Mouse (Mus musculus) hindbrain, postnatal 0 days (tissue): ENCODE measurements at regions not wholly inside any gene's neighbourhood (a gene's known extent, or its start where the extent isn't known, plus 50 kb on each side); places are given as distances from the start of the nearest gene placed in this dataset.
A peak's percentile ranks its signal among the peaks of the same experiment; 100 is the strongest.
"Not testable (repeated sequence)": the region's sequence is repeated elsewhere in the genome, so short reads cannot be mapped to it uniquely, and the experiment has no call there.

ENCODE experiments used
- ATAC-seq: fragments of 200-750 bp; cut with Nextera tagmentation; 2 replicates; pipeline ENCODE4 v1.8.0; 2017; ENCODE audit warnings: mild to moderate bottlenecking, moderate TSS enrichment, moderate library complexity
- DNase-seq: peaks from one replicate; pipeline ENCODE4 v3.0.0-alpha.2; 2015; ENCODE audit warnings: low spot score
- H3K27ac ChIP-seq: fragments of 300-500 bp; sonication (generic); 2 replicates; pipeline ENCODE4 v1.5.1; 2014; ENCODE audit warnings: mild to moderate bottlenecking
- H3K27me3 ChIP-seq: fragments of 300-500 bp; sonication (generic); 2 replicates; pipeline ENCODE4 v1.6.1; 2014; ENCODE audit warnings: low read length, mixed read lengths; ENCODE audit not compliant: insufficient read depth
- H3K36me3 ChIP-seq: fragments of 300-500 bp; sonication (generic); 2 replicates; pipeline ENCODE4 v1.6.1; 2014; ENCODE audit warnings: low read length, mixed read lengths; ENCODE audit not compliant: insufficient read depth
- H3K4me1 ChIP-seq: fragments of 300-500 bp; sonication (generic); 2 replicates; pipeline ENCODE4 v1.6.1; 2014; ENCODE audit warnings: antibody characterized with exemption, low read length, mixed read lengths; ENCODE audit not compliant: insufficient read depth
- H3K4me2 ChIP-seq: fragments of 300-500 bp; sonication (generic); 2 replicates; pipeline ENCODE4 v1.6.1; 2014; ENCODE audit warnings: low read depth, mild to moderate bottlenecking, low read length, moderate library complexity, mixed read lengths
- H3K4me3 ChIP-seq: fragments of 300-500 bp; sonication (generic); 2 replicates; pipeline ENCODE4 v1.5.1; 2014; ENCODE audit warnings: low read length
- H3K9ac ChIP-seq: fragments of 300-500 bp; sonication (generic); replicated peaks from 2 replicates; pipeline ENCODE4 v1.6.1; 2014; ENCODE audit warnings: mild to moderate bottlenecking, low read length, moderate library complexity, mixed read lengths
- H3K9me3 ChIP-seq: fragments of 300-500 bp; sonication (generic); 2 replicates; pipeline ENCODE4 v1.6.1; 2016; ENCODE audit warnings: low read length, mixed read lengths
- CTCF ChIP-seq: IDR thresholded peaks from 2 replicates; pipeline ENCODE4 v1.5.1; 2016; ENCODE audit warnings: antibody characterized with exemption, control low read depth, low read depth
- WGBS: fragments of 180-500 bp; shearing (Covaris S2); extraction: QIAGEN DNeasy Blood & Tissue Kit; methylation state at CpG from one replicate; pipeline ENCODE4 v1.1.7; 2014; 5-methylcytosine and 5-hydroxymethylcytosine counted together

GRCm38 (mm10) chrX:135112109-135112508 is 65.3 kb downstream of the Gm15023 start:
- ATAC-seq, H3K36me3 ChIP-seq, H3K4me3 ChIP-seq, H3K27me3 ChIP-seq, H3K27ac ChIP-seq, H3K4me2 ChIP-seq, H3K4me1 ChIP-seq, H3K9me3 ChIP-seq, H3K9ac ChIP-seq, DNase-seq: not testable (repeated sequence)
- TF ChIP-seq CTCF, result peak; percentile 33
- 21% methylated on average over 6 of the region's 7 CpGs for WGBS

GRCm38 (mm10) chrX:135110866-135111265 is 66.6 kb downstream of the Gm15023 start:
- not testable (repeated sequence) for H3K9me3 ChIP-seq, H3K9ac ChIP-seq, ATAC-seq, H3K27me3 ChIP-seq, H3K27ac ChIP-seq, H3K4me1 ChIP-seq, H3K4me2 ChIP-seq, H3K36me3 ChIP-seq, H3K4me3 ChIP-seq
- peak; percentile 70 for TF ChIP-seq CTCF
- DNase-seq, result peak; percentile 76
- 29% methylated on average over 4 of the region's 4 CpGs for WGBS

- DNase-seq (peak; percentile 51), ATAC-seq (0 out of 2 replicates have a peak, but pooled peaks have one; percentile 21)
- Histone ChIP-seq H3K4me3 (no peak overlapping the region), H3K27ac (no peak overlapping the region), H3K4me1 (no peaks in the 10 kb centered on the region), H3K9me3 (no peaks in the 10 kb centered on the region), H3K27me3 (no peaks in the 10 kb centered on the region), H3K36me3 (no peaks in the 10 kb centered on the region), H3K4me2 (no peak overlapping the region), H3K9ac (no peak overlapping the region)
- no peak for TF ChIP-seq CTCF
- WGBS, result 44% methylated on average over 3 of the region's 3 CpGs
Measured at GRCm38 (mm10) chrX:135101594-135101993, 75.8 kb downstream of the Gm15023 start.

GRCm38 (mm10) chrX:135098101-135098500 is 79.3 kb downstream of the Gm15023 start:
- no peaks in the 10 kb centered on the region for H3K9me3 ChIP-seq
- TF ChIP-seq CTCF, result no peak
- no peak overlapping the region for H3K4me3 ChIP-seq
- no peaks in the 10 kb centered on the region for H3K4me1 ChIP-seq
- H3K36me3 ChIP-seq, result no peaks in the 10 kb centered on the region
- H3K4me2 ChIP-seq, result no peak overlapping the region
- H3K27ac ChIP-seq, result no peak overlapping the region
- ATAC-seq (no peak), DNase-seq (no peak)
- no peaks in the 10 kb centered on the region for H3K27me3 ChIP-seq
- no peak overlapping the region for H3K9ac ChIP-seq

GRCm38 (mm10) chrX:135096206-135096605 is 81.2 kb downstream of the Gm15023 start:
- WGBS, result 63% methylated on average over 3 of the region's 3 CpGs
- TF ChIP-seq CTCF, result no peak

GRCm38 (mm10) chrX:135091074-135091473 is 82.1 kb upstream of the Zmat1 start:
- not testable (repeated sequence) for H3K9me3 ChIP-seq, H3K4me3 ChIP-seq, H3K9ac ChIP-seq, H3K36me3 ChIP-seq, H3K4me2 ChIP-seq, H3K27me3 ChIP-seq, H3K4me1 ChIP-seq, H3K27ac ChIP-seq
- ATAC-seq (peak; percentile 78), DNase-seq (peak; percentile 43)
- 38% methylated on average over 3 of the region's 3 CpGs for WGBS
- peak; percentile 75 for TF ChIP-seq CTCF

More at GRCm38 (mm10) chrX:135096206-135096605, 81.2 kb downstream of the Gm15023 start:
- Histone ChIP-seq H3K4me3 (no peak overlapping the region), H3K4me1 (no peaks in the 10 kb centered on the region), H3K4me2 (no peak overlapping the region), H3K36me3 (no peaks in the 10 kb centered on the region), H3K9me3 (no peaks in the 10 kb centered on the region), H3K27me3 (no peaks in the 10 kb centered on the region), H3K9ac (no peak overlapping the region), H3K27ac (no peak overlapping the region)
- DNase-seq, result no peak
- no peak for ATAC-seq

- not testable (repeated sequence) for H3K9ac ChIP-seq, H3K4me3 ChIP-seq, H3K27ac ChIP-seq, H3K4me1 ChIP-seq, H3K36me3 ChIP-seq, H3K9me3 ChIP-seq, H3K4me2 ChIP-seq, H3K27me3 ChIP-seq
- ATAC-seq, result peak; percentile 65; the same call in 1 of the 2 replicates
- WGBS, result 42% methylated on average over 7 of the region's 7 CpGs
- peak; percentile 38 for DNase-seq
Measured at GRCm38 (mm10) chrX:135087068-135087579, 78.1 kb upstream of the Zmat1 start.

GRCm38 (mm10) chrX:135086564-135086963 is 77.6 kb upstream of the Zmat1 start:
- H3K27ac ChIP-seq, H3K9me3 ChIP-seq, H3K36me3 ChIP-seq, H3K4me3 ChIP-seq, H3K4me2 ChIP-seq, H3K4me1 ChIP-seq, H3K9ac ChIP-seq, H3K27me3 ChIP-seq, ATAC-seq, DNase-seq: not testable (repeated sequence)
- WGBS, result 47% methylated on average over 6 of the region's 9 CpGs

GRCm38 (mm10) chrX:135085770-135086553 is 77.0 kb upstream of the Zmat1 start:
- not testable (repeated sequence) for ATAC-seq
- 78% methylated on average over 14 of the region's 14 CpGs for WGBS

More at GRCm38 (mm10) chrX:135085770-135086553, 77.0 kb upstream of the Zmat1 start:
- H3K27ac ChIP-seq, H3K4me2 ChIP-seq, H3K4me1 ChIP-seq, H3K9me3 ChIP-seq, H3K36me3 ChIP-seq, DNase-seq, H3K27me3 ChIP-seq, H3K9ac ChIP-seq, H3K4me3 ChIP-seq: not testable (repeated sequence)
